Mouse (Mus musculus) small intestine, adult 2 months (tissue): ENCODE measurements around the gene Gm20388. TPM values are rescaled to one million over a fixed set of nuclear protein-coding genes. Genes with fewer than 3 reads are reported as not detected.

Experiments
- H3K27ac ChIP-seq: fragments of 200-500 bp; 2 replicates; pipeline ENCODE4 v1.5.1; 2012; ENCODE audit warnings: low read depth, low read length, control low read depth, inconsistent platforms; ENCODE audit not compliant: insufficient read depth
- H3K27me3 ChIP-seq: fragments of 200-500 bp; 2 replicates; pipeline ENCODE4 v1.6.1; 2012; ENCODE audit warnings: mild to moderate bottlenecking, moderate library complexity, low read length, inconsistent platforms; ENCODE audit not compliant: control insufficient read depth, insufficient read depth
- H3K36me3 ChIP-seq: fragments of 200-500 bp; 2 replicates; pipeline ENCODE4 v1.6.1; 2012; ENCODE audit warnings: mild to moderate bottlenecking, low read length, control low read depth, inconsistent platforms; ENCODE audit not compliant: control insufficient read depth, insufficient read depth
- H3K4me1 ChIP-seq: fragments of 200-500 bp; 2 replicates; pipeline ENCODE4 v1.6.1; 2012; ENCODE audit warnings: low read length, inconsistent platforms, mixed read lengths; ENCODE audit not compliant: control insufficient read depth, insufficient read depth, insufficient read length
- H3K4me3 ChIP-seq: fragments of 200-500 bp; 2 replicates; pipeline ENCODE4 v1.5.1; 2012; ENCODE audit warnings: low read depth, mild to moderate bottlenecking, control low read depth, inconsistent platforms, low read length, moderate library complexity
- CTCF ChIP-seq: fragments of 200-500 bp; IDR thresholded peaks from 2 replicates; pipeline ENCODE4 v1.5.1; 2012; ENCODE audit warnings: low read depth, mild to moderate bottlenecking, control low read depth, inconsistent platforms, low read length, moderate library complexity, mixed read lengths; ENCODE audit not compliant: insufficient replicate concordance, insufficient read length; ENCODE audit errors: extremely low read depth
- POLR2A ChIP-seq: fragments of 200-500 bp; IDR thresholded peaks from 2 replicates; pipeline ENCODE4 v1.6.1; 2012; ENCODE audit warnings: low read depth, mild to moderate bottlenecking, control low read depth, inconsistent platforms, low read length, moderate library complexity
- WGBS: fragments of 180-500 bp; shearing (Covaris S2); methylation state at CpG from one replicate; pipeline ENCODE4 v1.1.7; 2018; 5-methylcytosine and 5-hydroxymethylcytosine counted together
- polyA plus RNA-seq: library from polyadenylated mRNA; depleted of rRNA; stranded (reverse); fragments of >200 nt; gene quantifications from 2 replicates; pipeline ENCODE4 v1.2.3, GENCODE M21; 2012

Gm20388 gene
- polyA plus RNA-seq, 1 experiment = 37.3 TPM

- H3K27ac ChIP-seq = no peak overlapping the region
- H3K4me1 ChIP-seq = no peaks in the 10 kb centered on the region
- WGBS = 96% methylated on average over 12 of the region's 12 CpGs
- peaks cover 63% of the 10 kb centered on the region for H3K36me3 ChIP-seq
- H3K4me3 ChIP-seq = no peak overlapping the region
- TF ChIP-seq POLR2A (no peak), CTCF (no peak)
- no peaks in the 10 kb centered on the region for H3K27me3 ChIP-seq
Measured at GRCm38 (mm10) chr8:121603801-121604200, 1693.2 kb downstream of the Gm20388 start.

- Histone ChIP-seq H3K4me3 (no peak overlapping the region), H3K4me1 (no peaks in the 10 kb centered on the region), H3K36me3 (peaks cover 50% of the 10 kb centered on the region), H3K27ac (no peak overlapping the region), H3K27me3 (no peaks in the 10 kb centered on the region)
- peak; percentile 41; the same call in 1 of the 2 replicates for TF ChIP-seq CTCF
- no peak for TF ChIP-seq POLR2A
- WGBS = 78% methylated on average over 5 of the region's 5 CpGs
Measured at GRCm38 (mm10) chr8:121607661-121608060, 1697.0 kb downstream of the Gm20388 start.

- H3K27me3 ChIP-seq = no peaks in the 10 kb centered on the region
- TF ChIP-seq CTCF (no peak), POLR2A (no peak)
- WGBS = 85% methylated on average over 15 of the region's 15 CpGs
- H3K27ac ChIP-seq = no peak overlapping the region
- H3K4me3 ChIP-seq = no peak overlapping the region
- H3K4me1 ChIP-seq = no peaks in the 10 kb centered on the region
- peaks cover 43% of the 10 kb centered on the region for H3K36me3 ChIP-seq
Measured at GRCm38 (mm10) chr8:121609251-121609650, 1698.6 kb downstream of the Gm20388 start.

- WGBS = 88% methylated on average over 11 of the region's 11 CpGs
- Histone ChIP-seq H3K4me3 (no peak overlapping the region), H3K27ac (no peak overlapping the region), H3K4me1 (no peaks in the 10 kb centered on the region), H3K27me3 (no peaks in the 10 kb centered on the region), H3K36me3 (peaks cover 37% of the 10 kb centered on the region)
- TF ChIP-seq CTCF (no peak), POLR2A (no peak)
Measured at GRCm38 (mm10) chr8:121609916-121610315, 1699.3 kb downstream of the Gm20388 start.

GRCm38 (mm10) chr8:121613419-121613818 lies 1702.8 kb downstream of the Gm20388 start:
- Histone ChIP-seq H3K27me3 (no peaks in the 10 kb centered on the region), H3K36me3 (peaks cover 22% of the 10 kb centered on the region), H3K27ac (no peak overlapping the region), H3K4me3 (no peak overlapping the region), H3K4me1 (no peaks in the 10 kb centered on the region)
- no peak for TF ChIP-seq CTCF
- TF ChIP-seq POLR2A = no peak

- H3K27me3 ChIP-seq = no peaks in the 10 kb centered on the region
- H3K36me3 ChIP-seq = peaks cover 11% of the 10 kb centered on the region; the same call in 1 of the 2 replicates
- TF ChIP-seq CTCF (no peak), POLR2A (no peak)
- H3K4me1 ChIP-seq = peaks cover 25% of the 10 kb centered on the region
- peak overlapping the region; percentile 76 for H3K27ac ChIP-seq
- 20% methylated on average over 7 of the region's 7 CpGs for WGBS
- H3K4me3 ChIP-seq = no peak overlapping the region
Measured at GRCm38 (mm10) chr8:121619401-121619995, 1708.9 kb downstream of the Gm20388 start.

- peak overlapping the region; percentile 8; the same call in 1 of the 2 replicates for H3K27ac ChIP-seq
Measured at GRCm38 (mm10) chr8:121620801-121621516, 1710.3 kb downstream of the Gm20388 start.

More at GRCm38 (mm10) chr8:121620801-121621516, 1710.3 kb downstream of the Gm20388 start:
- Histone ChIP-seq H3K27me3 (no peaks in the 10 kb centered on the region), H3K4me1 (peaks cover 25% of the 10 kb centered on the region), H3K36me3 (peaks cover 8% of the 10 kb centered on the region; the same call in 1 of the 2 replicates), H3K4me3 (no peak overlapping the region)
- no peak for TF ChIP-seq POLR2A
- WGBS = 68% methylated on average over 12 of the region's 12 CpGs
